Mouse (Mus musculus) megakaryocyte-erythroid progenitor cell, adult 5 weeks (primary cell): ENCODE measurements around the gene Vmn1r112. TPM values are rescaled to one million over a fixed set of nuclear protein-coding genes. Genes with fewer than 3 reads are reported as not detected.

Source experiments
- polyA plus RNA-seq: library from polyadenylated mRNA; stranded (reverse); fragments of >175 nt; gene quantifications from 2 replicates; pipeline ENCODE4 v1.2.3, GENCODE M21; 2012

The Vmn1r112 gene
- not detected in 2 replicates for polyA plus RNA-seq

DNA sequence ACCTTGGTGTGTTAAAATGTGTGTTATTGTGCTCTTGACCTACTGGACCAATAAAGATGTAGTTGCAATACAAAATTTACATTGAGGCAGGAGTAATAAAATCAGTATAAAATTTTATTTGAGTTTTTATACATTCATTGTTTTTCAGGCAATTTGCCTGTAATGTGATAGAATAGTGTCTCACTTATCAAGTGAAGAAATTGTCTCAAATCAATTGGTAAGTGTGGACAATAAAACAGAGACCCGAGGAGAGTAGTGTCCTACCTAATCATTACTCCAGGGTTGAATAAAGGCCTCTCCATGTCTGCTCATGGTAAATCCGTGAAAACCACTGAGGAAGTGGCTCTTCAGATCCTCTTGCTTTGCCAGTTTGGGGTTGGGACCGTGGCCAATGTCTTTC lies at the start of gene Vmn1r112:
Gene Vmn1r112 (plus strand): TSS at position 301 of the 400 bp plus-strand sequence.

DNA sequence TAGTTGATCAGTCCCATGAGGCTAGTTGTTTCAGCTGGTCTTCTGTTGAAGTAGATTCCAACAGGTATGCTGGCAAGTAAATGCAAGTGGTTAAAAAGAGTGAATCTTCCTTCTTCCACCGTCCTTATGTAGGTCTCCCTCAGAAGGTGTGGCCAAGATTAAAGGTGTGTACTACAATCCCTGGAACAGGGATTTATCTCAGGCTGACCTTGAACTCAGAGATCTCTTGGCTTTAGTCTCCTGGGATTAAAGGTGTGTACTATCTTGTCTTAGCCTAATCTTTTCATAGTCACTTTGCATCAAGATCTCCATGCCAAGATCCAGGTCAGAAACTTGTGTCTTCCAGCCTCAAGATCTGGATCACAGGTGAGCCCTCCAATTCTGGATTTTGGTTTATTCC lies 40.5 kb upstream of the Vmn1r112 start, which contains the start of gene Gm10668:
Gene Gm10668 (minus strand): TSS at position 101 of the 400 bp plus-strand sequence.

GRCm38 (mm10) chr7:20786985-20787384 lies 16.0 kb downstream of the Vmn1r112 start, which contains the start of gene Vmn1r113:
Gene Vmn1r113 (plus strand): TSS chr7:20787285.

DNA sequence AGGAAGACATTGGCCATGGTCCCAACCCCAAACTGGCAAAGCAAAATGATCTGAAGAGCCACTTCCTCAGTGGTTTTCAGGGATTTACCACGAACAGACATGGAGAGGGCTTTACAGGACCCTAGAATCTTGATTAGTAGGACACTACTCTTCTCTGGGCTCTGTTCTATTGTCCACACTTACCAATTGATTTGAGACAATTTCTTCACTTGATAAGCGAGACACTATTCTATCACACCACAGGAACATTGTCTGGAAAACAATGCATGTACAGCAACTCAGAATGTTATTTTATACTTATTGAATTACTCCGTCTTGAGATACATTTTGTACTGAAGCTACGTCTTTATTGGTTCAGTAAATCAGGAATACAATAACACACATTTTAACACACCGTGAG lies 41.1 kb downstream of the Vmn1r112 start, which contains the start of gene Vmn1r114:
Gene Vmn1r114 (minus strand): TSS at position 101 of the 400 bp plus-strand sequence.

Other genes starting within 250 kb of the Vmn1r112 start
- gene Vmn1r104, start 237.3 kb upstream of the Vmn1r112 start, polyA plus RNA-seq = not detected in 2 replicates
- gene Gm5726, start 225.4 kb upstream of the Vmn1r112 start, polyA plus RNA-seq = not detected in 2 replicates
- gene Gm4141, start 194.9 kb upstream of the Vmn1r112 start, polyA plus RNA-seq = not detected in 2 replicates
- not detected in 2 replicates for gene Gm4513, start 172.2 kb upstream of the Vmn1r112 start, polyA plus RNA-seq
- gene Vmn1r107, start 102.3 kb upstream of the Vmn1r112 start, polyA plus RNA-seq = not detected in 2 replicates
- gene Vmn1r111, start 68.0 kb upstream of the Vmn1r112 start, polyA plus RNA-seq = not detected in 2 replicates
- not detected in 2 replicates for gene Gm10668, start 40.6 kb upstream of the Vmn1r112 start, polyA plus RNA-seq
- gene Vmn1r113, start 16.1 kb downstream of the Vmn1r112 start, polyA plus RNA-seq = not detected in 2 replicates
- not detected in 2 replicates for gene Vmn1r114, start 41.0 kb downstream of the Vmn1r112 start, polyA plus RNA-seq
- not detected in 2 replicates for gene Vmn1r115, start 73.8 kb downstream of the Vmn1r112 start, polyA plus RNA-seq
- gene Vmn1r116, start 101.1 kb downstream of the Vmn1r112 start, polyA plus RNA-seq = not detected in 2 replicates
- gene Vmn1r117, start 112.9 kb downstream of the Vmn1r112 start, polyA plus RNA-seq = not detected in 2 replicates
- gene Vmn1r118, start 141.2 kb downstream of the Vmn1r112 start, polyA plus RNA-seq = not detected in 2 replicates
- 0.22 TPM in 1 of 2 replicates, not detected in the other for gene Vmn1r119, start 241.3 kb downstream of the Vmn1r112 start, polyA plus RNA-seq